Mouse (Mus musculus): Measurements from ENCODE around the gene Igfbp7. TPM values are rescaled to one million over a fixed set of nuclear protein-coding genes. Genes with fewer than 3 reads are reported as not detected.

Gene Igfbp7
- polyA plus RNA-seq, 1 experiment from 2014 or later = 107 TPM

Other genes starting within 250 kb of the Igfbp7 start
- 1.6 and 2.0 TPM in 2 replicates for gene Spink2, start 196.6 kb downstream of the Igfbp7 start, polyA plus RNA-seq (2015; fragmentation: Nextera tagmentation; extraction: Ambion mirVana)
- gene Rest, start 142.6 kb downstream of the Igfbp7 start, polyA plus RNA-seq (2015; fragmentation: Nextera tagmentation; extraction: Ambion mirVana) = 35.7 and 36.3 TPM in 2 replicates
- 30.5 and 31.1 TPM in 2 replicates for gene Noa1, start 98.0 kb downstream of the Igfbp7 start, polyA plus RNA-seq (2015; fragmentation: Nextera tagmentation; extraction: Ambion mirVana)
- gene Polr2b, start 97.9 kb downstream of the Igfbp7 start, polyA plus RNA-seq (2015; fragmentation: Nextera tagmentation; extraction: Ambion mirVana) = 52.2 and 53.8 TPM in 2 replicates

Data from embryonic facial prominence, embryonic 15.5 days (tissue).